Mouse (Mus musculus) granulocyte monocyte progenitor cell, adult 5-6 weeks (primary cell): ENCODE data around the gene Fancm. TPM values are rescaled to one million over a fixed set of nuclear protein-coding genes. Genes with fewer than 3 reads are reported as not detected.
"Not testable (repeated sequence)": the region's sequence is repeated elsewhere in the genome, so short reads cannot be mapped to it uniquely, and the experiment has no call there.

Experiments
- ATAC-seq: replicated peaks from 2 replicates; pipeline ENCODE4 v1.8.0; 2016; ENCODE audit warnings: mild to moderate bottlenecking, moderate TSS enrichment, inconsistent platforms; ENCODE audit not compliant: poor library complexity, severe bottlenecking
- total RNA-seq, 2 experiments: library from RNA; stranded (forward) in 1 of 2; stranded (reverse) in 1 of 2; fragments of 200-712, 200-1000 nt in 1 of 2; fragments of >200 nt in 1 of 2; fragmentation: Nextera tagmentation in 1 of 2; gene quantifications; 2 replicates each; pipeline ENCODE4 v1.2.3; 2014 to 2017

Gene Fancm
- total RNA-seq, 2 experiments from 2014 or later: 25.3 to 33.3 TPM

GRCm38 (mm10) chr12:65114978-65115377, 39.6 kb downstream of the Fancm start:
- ATAC-seq: not testable (repeated sequence)

DNA sequence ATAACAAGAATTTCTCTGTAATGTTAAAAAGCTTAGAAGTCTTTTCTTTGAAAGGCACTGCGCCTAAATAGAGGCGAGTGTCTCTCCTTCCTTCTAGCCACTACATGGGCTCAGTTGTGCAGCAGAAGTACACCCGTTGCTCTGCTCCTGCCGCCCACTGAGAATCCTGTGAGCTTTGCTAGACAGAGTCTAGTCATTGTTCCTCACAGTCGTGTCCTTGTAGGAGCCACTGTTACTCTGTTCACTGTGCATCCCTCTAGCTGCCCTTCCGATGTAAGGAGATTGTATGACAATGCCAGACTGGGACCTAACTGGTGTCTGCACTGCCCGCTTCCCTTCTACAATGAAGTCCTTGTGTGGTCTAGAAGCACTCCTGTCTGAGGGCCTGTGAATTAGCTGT, 43.6 kb downstream of the Fancm start:
- no peak for ATAC-seq

DNA sequence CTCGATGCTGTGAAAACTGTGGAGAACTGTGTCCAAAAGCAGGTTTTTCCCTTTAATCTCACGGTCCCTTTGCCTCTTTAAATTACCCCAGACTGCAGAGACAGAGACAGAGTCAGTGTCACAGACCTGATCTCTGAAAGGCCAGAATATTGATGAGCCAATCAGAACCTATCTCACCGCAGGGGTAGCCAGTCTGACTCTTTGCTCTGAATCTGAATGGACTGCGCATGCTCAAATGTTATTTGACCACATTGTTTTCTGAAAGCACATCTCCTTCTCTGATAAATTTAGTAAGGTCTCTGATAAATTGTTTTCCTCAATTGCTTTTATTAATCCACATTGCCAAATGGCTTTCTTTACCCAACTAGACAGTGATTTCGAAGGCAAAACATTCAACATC, 44.0 kb downstream of the Fancm start:
- no peak for ATAC-seq

DNA sequence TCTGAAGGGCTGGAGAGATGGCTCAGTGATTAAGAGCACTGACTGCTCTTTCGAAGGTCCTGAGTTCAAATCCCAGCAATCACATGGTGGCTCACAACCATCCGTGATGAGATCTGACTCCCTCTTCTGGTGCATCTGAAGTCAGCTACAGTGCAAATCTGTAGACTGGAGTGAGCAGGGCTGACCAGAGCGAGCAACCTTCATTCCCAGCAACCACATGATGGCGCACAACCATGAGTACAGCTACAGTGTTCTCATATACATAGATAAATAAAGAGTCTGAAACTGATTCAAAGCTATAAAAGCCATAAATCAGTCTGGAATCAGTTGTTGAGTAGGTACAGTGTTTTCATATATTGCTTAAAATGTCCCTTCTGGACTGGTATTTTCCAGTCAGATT, 60.7 kb downstream of the Fancm start:
- not testable (repeated sequence) for ATAC-seq

DNA sequence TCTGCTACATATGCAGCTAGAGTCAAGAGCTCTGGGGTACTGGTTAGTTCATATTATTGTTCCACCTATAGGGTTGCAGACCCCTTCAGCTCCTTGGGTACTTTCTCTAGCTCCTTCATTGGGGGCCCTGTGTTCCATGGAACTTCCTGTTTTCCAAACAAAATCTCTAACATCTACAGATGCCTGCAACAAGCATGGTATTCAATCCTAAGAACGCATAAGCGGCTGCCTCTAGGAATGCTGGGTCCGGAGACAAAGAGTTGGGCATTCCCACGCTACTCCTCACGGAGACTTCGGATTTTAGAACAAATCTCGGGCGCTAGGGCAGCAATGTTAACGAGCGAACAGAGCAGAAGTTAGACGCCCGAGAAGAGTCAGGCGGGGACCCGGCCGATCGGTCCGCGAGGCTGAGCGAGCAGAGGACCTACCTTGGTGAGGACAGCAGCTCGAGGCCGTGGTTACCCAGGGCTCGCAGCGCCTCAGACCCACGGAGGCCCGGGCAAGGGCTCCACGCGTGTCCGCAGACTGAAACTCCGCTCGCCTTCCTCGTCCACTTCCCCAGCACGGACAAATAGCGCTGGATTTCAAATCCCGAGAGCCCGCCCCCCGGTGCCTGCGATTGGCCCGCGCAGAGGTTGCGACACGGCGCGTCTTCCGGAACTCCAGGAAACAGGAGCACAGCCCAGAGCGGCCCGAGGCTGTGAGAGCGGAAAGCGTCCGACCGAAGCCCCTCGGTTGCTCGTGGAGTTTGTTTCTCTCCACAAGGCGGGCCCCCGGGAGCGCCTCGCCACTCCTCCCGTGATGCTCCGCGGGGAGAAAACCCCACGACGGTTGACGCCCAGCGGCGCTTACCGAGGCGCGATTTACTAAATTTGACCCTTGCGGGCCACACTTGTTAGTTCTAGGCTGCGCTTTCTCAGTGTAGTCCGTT, 96.9 kb downstream of the Fancm start, which contains the start of gene Mis18bp1:
Gene Mis18bp1 (minus strand): TSS at position 584 of the 931 bp plus-strand sequence.
- ATAC-seq: peak; percentile 96

- peak; percentile 2; the same call in 1 of the 2 replicates for ATAC-seq
Observed at GRCm38 (mm10) chr12:65172959-65173358, 97.6 kb downstream of the Fancm start.

DNA sequence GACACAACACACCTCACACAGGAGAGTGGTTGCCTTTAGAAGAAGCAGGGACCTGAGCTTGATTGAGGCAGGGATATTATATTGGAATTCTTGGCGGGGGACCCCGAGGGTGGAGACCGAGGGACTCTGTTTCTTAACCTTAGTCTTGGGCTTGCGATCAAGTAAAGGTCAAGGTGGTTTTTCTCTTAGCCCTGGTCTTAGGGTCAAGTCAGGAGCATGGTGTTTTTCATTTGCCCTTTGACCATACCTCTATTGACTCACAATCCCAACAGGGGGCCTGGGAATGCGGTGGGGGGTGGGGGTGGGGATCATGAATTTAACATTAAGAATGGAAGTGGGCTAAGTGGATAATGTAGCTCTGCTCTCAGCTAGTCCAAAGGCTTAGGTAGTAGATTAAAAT, 98.3 kb downstream of the Fancm start:
- no peak for ATAC-seq

Other genes with a start within 250 kb of the Fancm start
- gene Gm527, start 157.7 kb upstream of the Fancm start, total RNA-seq (2014; fragmentation: Nextera tagmentation): not detected in 2 replicates
- 0.73 and 3.9 TPM in 2 replicates for gene Gm527, start 157.7 kb upstream of the Fancm start, total RNA-seq (2017)
- 7.1 and 9.4 TPM in 2 replicates for gene Klhl28, start 110.1 kb upstream of the Fancm start, total RNA-seq (2014; fragmentation: Nextera tagmentation)
- gene Klhl28, start 110.1 kb upstream of the Fancm start, total RNA-seq (2017): 9.0 and 10.0 TPM in 2 replicates
- 24.3 and 29.4 TPM in 2 replicates for gene Togaram1, start 109.8 kb upstream of the Fancm start, total RNA-seq (2014; fragmentation: Nextera tagmentation)
- 29.2 and 64.3 TPM in 2 replicates for gene Togaram1, start 109.8 kb upstream of the Fancm start, total RNA-seq (2017)
- 52.5 and 55.4 TPM in 2 replicates for gene Prpf39, start 39.3 kb upstream of the Fancm start, total RNA-seq (2014; fragmentation: Nextera tagmentation)
- gene Prpf39, start 39.3 kb upstream of the Fancm start, total RNA-seq (2017): 73.2 and 91.2 TPM in 2 replicates
- 232 and 249 TPM in 2 replicates for gene Fkbp3, start 1.6 kb upstream of the Fancm start, total RNA-seq (2014; fragmentation: Nextera tagmentation)
- 266 and 303 TPM in 2 replicates for gene Fkbp3, start 1.6 kb upstream of the Fancm start, total RNA-seq (2017)
- 28.0 and 43.1 TPM in 2 replicates for gene Mis18bp1, start 97.0 kb downstream of the Fancm start, total RNA-seq (2014; fragmentation: Nextera tagmentation)
- 66.6 and 73.2 TPM in 2 replicates for gene Mis18bp1, start 97.0 kb downstream of the Fancm start, total RNA-seq (2017)
- gene Wdr20rt, start 149.9 kb downstream of the Fancm start, total RNA-seq (2014; fragmentation: Nextera tagmentation): not detected in 2 replicates
- gene Wdr20rt, start 149.9 kb downstream of the Fancm start, total RNA-seq (2017): not detected in 2 replicates